Mouse (Mus musculus) lung, embryonic 16.5 days (tissue): ENCODE results near the gene Prr5l. TPM values are rescaled to one million over a fixed set of nuclear protein-coding genes. Genes with fewer than 3 reads are reported as not detected.

ENCODE experiments used
- ATAC-seq: fragments of 200-750 bp; cut with Nextera tagmentation; 2 replicates; pipeline ENCODE4 v1.8.0; 2017; ENCODE audit warnings: low read depth, mild to moderate bottlenecking, moderate library complexity
- H3K27ac ChIP-seq: fragments of 300-500 bp; sonication (generic); 2 replicates; pipeline ENCODE4 v1.5.1; 2014; ENCODE audit warnings: mild to moderate bottlenecking, control low read depth, low read length
- H3K27me3 ChIP-seq: fragments of 300-500 bp; sonication (generic); 2 replicates; pipeline ENCODE4 v1.6.1; 2014; ENCODE audit warnings: low read depth, low read length, mixed read lengths; ENCODE audit not compliant: control insufficient read depth, insufficient read depth
- H3K36me3 ChIP-seq: fragments of 300-500 bp; sonication (generic); 2 replicates; pipeline ENCODE4 v1.6.1; 2014; ENCODE audit warnings: low read length; ENCODE audit not compliant: control insufficient read depth, insufficient read depth
- H3K4me1 ChIP-seq: fragments of 300-500 bp; sonication (generic); replicated peaks from 2 replicates; pipeline ENCODE4 v1.6.1; 2014; ENCODE audit warnings: low read length, mixed read lengths; ENCODE audit not compliant: control insufficient read depth, insufficient read depth
- H3K4me2 ChIP-seq: fragments of 300-500 bp; sonication (generic); 2 replicates; pipeline ENCODE4 v1.6.1; 2014; ENCODE audit warnings: low read depth, low read length, control low read depth
- H3K4me3 ChIP-seq: fragments of 300-500 bp; sonication (generic); 2 replicates; pipeline ENCODE4 v1.5.1; 2014; ENCODE audit warnings: mild to moderate bottlenecking, low read length, control low read depth
- H3K9ac ChIP-seq: fragments of 300-500 bp; sonication (generic); 2 replicates; pipeline ENCODE4 v1.6.1; 2014; ENCODE audit warnings: low read length, control low read depth
- H3K9me3 ChIP-seq: fragments of 300-500 bp; sonication (generic); 2 replicates; pipeline ENCODE4 v1.6.1; 2016; ENCODE audit warnings: low read length; ENCODE audit not compliant: control insufficient read depth
- WGBS: fragments of 180-500 bp; shearing (Covaris S2); extraction: QIAGEN DNeasy Blood & Tissue Kit; methylation state at CpG from one replicate; pipeline ENCODE4 v1.1.7; 2014; 5-methylcytosine and 5-hydroxymethylcytosine counted together
- polyA plus RNA-seq: library from polyadenylated mRNA; unstranded; fragments of >200 nt; fragmentation: Nextera tagmentation; extraction: Ambion mirVana; gene quantifications from 2 replicates; pipeline ENCODE4 v1.2.1, GENCODE M21; 2015

The Prr5l gene
- polyA plus RNA-seq, 1 experiment from 2014 or later, result 43.7 TPM

- ATAC-seq, result no peak
- Histone ChIP-seq H3K9ac (no peak overlapping the region), H3K27me3 (no peaks in the 10 kb centered on the region), H3K4me1 (no peaks in the 10 kb centered on the region), H3K27ac (no peak overlapping the region), H3K4me2 (no peak overlapping the region), H3K4me3 (no peak overlapping the region), H3K36me3 (peaks cover 18% of the 10 kb centered on the region), H3K9me3 (no peaks in the 10 kb centered on the region)
- 64% methylated on average over 4 of the region's 4 CpGs for WGBS
Observed at GRCm38 (mm10) chr2:101699284-101699683, 183.5 kb downstream of the Prr5l start.

GRCm38 (mm10) chr2:101695584-101695983, 187.2 kb downstream of the Prr5l start:
- ATAC-seq, result no peak
- Histone ChIP-seq H3K4me1 (no peaks in the 10 kb centered on the region), H3K27me3 (no peaks in the 10 kb centered on the region), H3K9ac (no peak overlapping the region), H3K27ac (no peak overlapping the region), H3K9me3 (no peaks in the 10 kb centered on the region), H3K4me2 (no peak overlapping the region), H3K36me3 (peaks cover 24% of the 10 kb centered on the region), H3K4me3 (no peak overlapping the region)
- WGBS, result 91% methylated on average over 7 of the region's 7 CpGs

- peaks cover 27% of the 10 kb centered on the region for H3K36me3 ChIP-seq
- no peak overlapping the region for H3K9ac ChIP-seq
- H3K27ac ChIP-seq, result no peak overlapping the region
- no peaks in the 10 kb centered on the region for H3K27me3 ChIP-seq
- no peak for ATAC-seq
- no peak overlapping the region for H3K4me2 ChIP-seq
- H3K9me3 ChIP-seq, result no peaks in the 10 kb centered on the region
- H3K4me1 ChIP-seq, result no peaks in the 10 kb centered on the region
- 47% methylated on average over 5 of the region's 5 CpGs for WGBS
- H3K4me3 ChIP-seq, result no peak overlapping the region
Observed at GRCm38 (mm10) chr2:101693577-101694215, 189.1 kb downstream of the Prr5l start.

GRCm38 (mm10) chr2:101693043-101693442, 189.8 kb downstream of the Prr5l start:
- Histone ChIP-seq H3K4me2 (no peak overlapping the region), H3K36me3 (peaks cover 27% of the 10 kb centered on the region)
- no peak for ATAC-seq

GRCm38 (mm10) chr2:101690252-101690827, 192.5 kb downstream of the Prr5l start:
- WGBS, result 85% methylated on average over 9 of the region's 9 CpGs
- H3K4me3 ChIP-seq, result no peak overlapping the region

More at GRCm38 (mm10) chr2:101693043-101693442, 189.8 kb downstream of the Prr5l start:
- Histone ChIP-seq H3K27ac (no peak overlapping the region), H3K27me3 (no peaks in the 10 kb centered on the region), H3K9me3 (no peaks in the 10 kb centered on the region), H3K9ac (no peak overlapping the region), H3K4me1 (no peaks in the 10 kb centered on the region), H3K4me3 (no peak overlapping the region)
- WGBS, result 58% methylated on average over 4 of the region's 4 CpGs

GRCm38 (mm10) chr2:101688011-101688410, 194.8 kb downstream of the Prr5l start:
- no peak for ATAC-seq
- Histone ChIP-seq H3K27ac (no peak overlapping the region), H3K9ac (no peak overlapping the region), H3K4me3 (no peak overlapping the region), H3K4me2 (no peak overlapping the region), H3K4me1 (no peaks in the 10 kb centered on the region), H3K9me3 (no peaks in the 10 kb centered on the region), H3K36me3 (peaks cover 30% of the 10 kb centered on the region), H3K27me3 (no peaks in the 10 kb centered on the region)
- WGBS, result 91% methylated on average over 5 of the region's 5 CpGs

More at GRCm38 (mm10) chr2:101690252-101690827, 192.5 kb downstream of the Prr5l start:
- no peak overlapping the region for H3K27ac ChIP-seq
- ATAC-seq, result no peak
- H3K4me1 ChIP-seq, result no peaks in the 10 kb centered on the region
- no peak overlapping the region for H3K9ac ChIP-seq
- no peaks in the 10 kb centered on the region for H3K9me3 ChIP-seq
- no peak overlapping the region for H3K4me2 ChIP-seq
- H3K36me3 ChIP-seq, result peaks cover 33% of the 10 kb centered on the region
- no peaks in the 10 kb centered on the region for H3K27me3 ChIP-seq

- no peak for ATAC-seq
- Histone ChIP-seq H3K4me1 (peaks cover 1% of the 10 kb centered on the region), H3K9me3 (no peaks in the 10 kb centered on the region), H3K36me3 (peaks cover 17% of the 10 kb centered on the region), H3K27ac (no peak overlapping the region), H3K27me3 (no peaks in the 10 kb centered on the region), H3K4me3 (no peak overlapping the region), H3K4me2 (no peak overlapping the region), H3K9ac (no peak overlapping the region)
- 82% methylated on average over 12 of the region's 12 CpGs for whole genome bisulfite sequencing
Observed at GRCm38 (mm10) chr2:101684421-101684820, 198.4 kb downstream of the Prr5l start.

- Histone ChIP-seq H3K4me2 (peak overlapping the region; percentile 62), H3K4me1 (peaks cover 6% of the 10 kb centered on the region), H3K36me3 (no peaks in the 10 kb centered on the region), H3K27ac (no peak overlapping the region), H3K9me3 (no peaks in the 10 kb centered on the region), H3K4me3 (peak overlapping the region; percentile 91), H3K27me3 (no peaks in the 10 kb centered on the region; the same call in 1 of the 2 replicates), H3K9ac (peak overlapping the region; percentile 94)
- 4% methylated on average over 15 of the region's 15 CpGs for WGBS
- ATAC-seq, result no peak
Observed at GRCm38 (mm10) chr2:101679164-101679784, 203.6 kb downstream of the Prr5l start.

- peak; percentile 98 for ATAC-seq
Observed at GRCm38 (mm10) chr2:101678236-101679021, 204.4 kb downstream of the Prr5l start, which contains the start of gene Traf6. TSS of gene Traf6 (plus strand) at chr2:101678429.

More at GRCm38 (mm10) chr2:101678236-101679021, 204.4 kb downstream of the Prr5l start, which contains the start of gene Traf6:
- Histone ChIP-seq H3K27ac (peak within 1 kb of the TSS; percentile 12; the same call in 1 of the 2 replicates), H3K4me1 (peaks cover 6% of the 10 kb centered on the region), H3K4me2 (peak within 1 kb of the TSS; percentile 62), H3K9ac (peak within 1 kb of the TSS; percentile 94), H3K36me3 (no peaks in the 10 kb centered on the region), H3K4me3 (peak within 1 kb of the TSS; percentile 91), H3K27me3 (no peaks in the 10 kb centered on the region; the same call in 1 of the 2 replicates), H3K9me3 (no peaks in the 10 kb centered on the region)
- under 1% methylated on average over 60 of the region's 68 CpGs for WGBS
